Comparison of ENCODE assay signal across 9 mouse cellular contexts in the genomic region with DNA sequence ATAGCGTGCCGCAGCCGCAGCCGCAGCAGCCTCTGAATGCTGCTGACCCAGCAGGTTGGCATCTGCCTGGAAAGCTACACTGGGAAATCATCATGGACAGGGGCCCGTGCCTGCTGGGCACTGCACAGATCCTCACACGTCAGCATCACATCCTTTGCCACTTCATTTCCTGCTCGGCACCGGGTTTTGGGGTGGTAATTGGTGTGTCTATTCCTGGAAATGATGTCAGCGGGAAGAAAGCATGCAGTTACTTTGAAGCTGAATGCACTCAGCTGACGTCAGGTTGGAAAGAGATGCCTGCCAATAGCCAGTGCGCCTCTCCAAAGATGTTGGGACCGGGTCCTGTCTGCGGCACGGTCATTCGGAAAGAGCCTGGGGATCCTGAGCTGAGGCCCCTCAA. TPM values are rescaled to one million over a fixed set of nuclear protein-coding genes. Genes with fewer than 3 reads are reported as not detected.
DNase-seq lines count a peak whose midpoint lies in the region; ATAC-seq and TF ChIP-seq lines count a peak whose summit lies in the region.
"Had no signal": no experiment of that assay in that cellular context is flagged by ENCODE, and none has a peak within 500 bp of the region (broad histone marks: within the 10 kb centered on the region; RNA-seq: fewer than 3 reads in every experiment).

No protein-coding gene starts in this region.

- no peak for ATAC-seq in kidney, embryonic 16.5 days (ENCODE audit: low FRiP score, low TSS enrichment)
- ATAC-seq in kidney, embryonic 15.5 days (replicated peaks; ENCODE audit: low FRiP score): no peak
- peak; percentile 38; the same call in 1 of the 2 replicates for ATAC-seq in heart, embryonic 12.5 days (ENCODE audit: insufficient number of reproducible peaks, low FRiP score)
- ATAC-seq in lung, embryonic 16.5 days (ENCODE audit: low read depth): no peak
- no peak for ATAC-seq in hindbrain, postnatal 0 days
- no peak for ATAC-seq in forebrain, embryonic 12.5 days (ENCODE audit: low FRiP score)
- ATAC-seq in megakaryocyte progenitor cell, adult 5-6 weeks (replicated peaks; ENCODE audit: poor library complexity): no peak

- H3K9ac ChIP-seq in kidney, embryonic 16.5 days (replicated peaks; ENCODE audit: low read length): no peak overlapping the region
- no peak overlapping the region for H3K9ac ChIP-seq in kidney, embryonic 15.5 days
- H3K9ac ChIP-seq in heart, embryonic 12.5 days: no peak overlapping the region
- H3K9ac ChIP-seq in lung, embryonic 16.5 days (ENCODE audit: low read length): no peak overlapping the region
- no peak overlapping the region for H3K9ac ChIP-seq in hindbrain, postnatal 0 days (replicated peaks; ENCODE audit: low read length)
- no peak overlapping the region for H3K9ac ChIP-seq in forebrain, embryonic 12.5 days
- H3K9ac ChIP-seq: embryonic facial prominence, embryonic 12.5 days had no signal

- WGBS in kidney, embryonic 16.5 days: 88% methylated on average over 15 of the region's 15 CpGs
- WGBS in kidney, embryonic 15.5 days: 82% methylated on average over 15 of the region's 15 CpGs
- WGBS in heart, embryonic 12.5 days: 56% methylated on average over 15 of the region's 15 CpGs
- WGBS in lung, embryonic 16.5 days: 75% methylated on average over 15 of the region's 15 CpGs
- 80% methylated on average over 15 of the region's 15 CpGs for WGBS in hindbrain, postnatal 0 days
- 91% methylated on average over 15 of the region's 15 CpGs for WGBS in forebrain, embryonic 12.5 days

- H3K36me3 ChIP-seq in kidney, embryonic 16.5 days (ENCODE audit: insufficient read depth, low read length): no peaks in the 10 kb centered on the region
- H3K36me3 ChIP-seq in kidney, embryonic 15.5 days: no peaks in the 10 kb centered on the region
- no peaks in the 10 kb centered on the region for H3K36me3 ChIP-seq in heart, embryonic 12.5 days
- no peaks in the 10 kb centered on the region for H3K36me3 ChIP-seq in lung, embryonic 16.5 days (ENCODE audit: control insufficient read depth, insufficient read depth, low read length)
- H3K36me3 ChIP-seq in hindbrain, postnatal 0 days (ENCODE audit: insufficient read depth, low read length): no peaks in the 10 kb centered on the region
- no peaks in the 10 kb centered on the region for H3K36me3 ChIP-seq in forebrain, embryonic 12.5 days (replicated peaks)
- H3K36me3 ChIP-seq: embryonic facial prominence, embryonic 12.5 days had no signal

- no peak overlapping the region for H3K4me3 ChIP-seq in kidney, embryonic 16.5 days (ENCODE audit: low read length)
- no peak overlapping the region for H3K4me3 ChIP-seq in kidney, embryonic 15.5 days (replicated peaks)
- peak overlapping the region; percentile 48 for H3K4me3 ChIP-seq in bone marrow macrophage, adult 2 months (ENCODE audit: insufficient read depth, low read length)
- no peak overlapping the region for H3K4me3 ChIP-seq in heart, embryonic 12.5 days
- H3K4me3 ChIP-seq in lung, embryonic 16.5 days (ENCODE audit: low read length): no peak overlapping the region
- H3K4me3 ChIP-seq in hindbrain, postnatal 0 days (ENCODE audit: low read length): no peak overlapping the region
- no peak overlapping the region for H3K4me3 ChIP-seq in forebrain, embryonic 12.5 days (replicated peaks)
- H3K4me3 ChIP-seq: embryonic facial prominence, embryonic 12.5 days had no signal

- no peak for TF ChIP-seq CTCF in bone marrow macrophage, adult 2 months (IDR thresholded peaks at IDR 0.05; ENCODE audit: low read depth, low read length)
- TF ChIP-seq CTCF in hindbrain, postnatal 0 days (IDR thresholded peaks at IDR 0.05; ENCODE audit: low read depth): no peak

- H3K9me3 ChIP-seq in kidney, embryonic 16.5 days (ENCODE audit: low read length): no peaks in the 10 kb centered on the region
- no peaks in the 10 kb centered on the region for H3K9me3 ChIP-seq in kidney, embryonic 15.5 days (replicated peaks)
- H3K9me3 ChIP-seq in heart, embryonic 12.5 days (replicated peaks): no peaks in the 10 kb centered on the region; the same call in 1 of the 2 replicates
- H3K9me3 ChIP-seq in lung, embryonic 16.5 days (ENCODE audit: control insufficient read depth, low read length): no peaks in the 10 kb centered on the region
- no peaks in the 10 kb centered on the region for H3K9me3 ChIP-seq in hindbrain, postnatal 0 days (ENCODE audit: low read length)
- no peaks in the 10 kb centered on the region for H3K9me3 ChIP-seq in forebrain, embryonic 12.5 days
- H3K9me3 ChIP-seq: embryonic facial prominence, embryonic 12.5 days had no signal

- no peak overlapping the region for H3K4me2 ChIP-seq in kidney, embryonic 16.5 days (replicated peaks; ENCODE audit: low read depth, low read length)
- H3K4me2 ChIP-seq in kidney, embryonic 15.5 days: no peak overlapping the region
- H3K4me2 ChIP-seq in heart, embryonic 12.5 days: peak overlapping the region; percentile 37
- no peak overlapping the region for H3K4me2 ChIP-seq in lung, embryonic 16.5 days (ENCODE audit: low read depth, low read length)
- H3K4me2 ChIP-seq in hindbrain, postnatal 0 days (ENCODE audit: low read depth, low read length): no peak overlapping the region
- no peak overlapping the region for H3K4me2 ChIP-seq in forebrain, embryonic 12.5 days
- H3K4me2 ChIP-seq: embryonic facial prominence, embryonic 12.5 days had no signal

- TF ChIP-seq POLR2A in bone marrow macrophage, adult 2 months (IDR thresholded peaks at IDR 0.05; ENCODE audit: borderline replicate concordance, low read depth, low read length): 0 out of 2 replicates have a peak, but pooled peaks have one; percentile 76

- peaks cover 13% of the 10 kb centered on the region for H3K4me1 ChIP-seq in kidney, embryonic 16.5 days (ENCODE audit: insufficient read depth, low read length)
- peaks cover 14% of the 10 kb centered on the region for H3K4me1 ChIP-seq in kidney, embryonic 15.5 days
- H3K4me1 ChIP-seq in bone marrow macrophage, adult 2 months (ENCODE audit: control insufficient read depth, insufficient read depth, low read length): peaks cover 39% of the 10 kb centered on the region
- peaks cover 18% of the 10 kb centered on the region for H3K4me1 ChIP-seq in heart, embryonic 12.5 days (replicated peaks)
- H3K4me1 ChIP-seq in lung, embryonic 16.5 days (replicated peaks; ENCODE audit: control insufficient read depth, insufficient read depth, low read length): peaks cover 14% of the 10 kb centered on the region
- 0 out of 2 replicates have a peak, but pooled peaks cover 3% of the 10 kb centered on the region for H3K4me1 ChIP-seq in hindbrain, postnatal 0 days (ENCODE audit: insufficient read depth, low read length)
- H3K4me1 ChIP-seq in forebrain, embryonic 12.5 days: no peaks in the 10 kb centered on the region; the same call in 1 of the 2 replicates

- DNase-seq in hindbrain, postnatal 0 days (ENCODE audit: low spot score): no peak

- H3K27ac ChIP-seq in kidney, embryonic 16.5 days (ENCODE audit: low read length): 0 out of 2 replicates have a peak overlapping the region, but pooled peaks have one; percentile 23
- no peak overlapping the region for H3K27ac ChIP-seq in kidney, embryonic 15.5 days
- H3K27ac ChIP-seq in bone marrow macrophage, adult 2 months (ENCODE audit: insufficient read depth, low read depth, low read length): peak overlapping the region; percentile 100
- 0 out of 2 replicates have a peak overlapping the region, but pooled peaks have one; percentile 11 for H3K27ac ChIP-seq in heart, embryonic 12.5 days (ENCODE audit: poor library complexity, severe bottlenecking)
- H3K27ac ChIP-seq in lung, embryonic 16.5 days (ENCODE audit: low read length): 0 out of 2 replicates have a peak overlapping the region, but pooled peaks have one; percentile 50
- no peak overlapping the region for H3K27ac ChIP-seq in hindbrain, postnatal 0 days
- H3K27ac ChIP-seq in forebrain, embryonic 12.5 days: no peak overlapping the region
- H3K27ac ChIP-seq: embryonic facial prominence, embryonic 12.5 days had no signal

- H3K27me3 ChIP-seq in kidney, embryonic 16.5 days (ENCODE audit: insufficient read depth, low read length): no peaks in the 10 kb centered on the region
- H3K27me3 ChIP-seq in kidney, embryonic 15.5 days: no peaks in the 10 kb centered on the region
- no peaks in the 10 kb centered on the region for H3K27me3 ChIP-seq in heart, embryonic 12.5 days (replicated peaks)
- H3K27me3 ChIP-seq in lung, embryonic 16.5 days (ENCODE audit: control insufficient read depth, insufficient read depth, low read depth, low read length): no peaks in the 10 kb centered on the region
- H3K27me3 ChIP-seq in hindbrain, postnatal 0 days (ENCODE audit: insufficient read depth, low read length): no peaks in the 10 kb centered on the region
- H3K27me3 ChIP-seq in forebrain, embryonic 12.5 days: 0 out of 2 replicates have a peak, but pooled peaks cover 3% of the 10 kb centered on the region
- H3K27me3 ChIP-seq: embryonic facial prominence, embryonic 12.5 days had no signal

RNA-seq across cellular contexts. Expression of a gene that starts 2.9 kb away (rescaled TPM):
- polyA plus RNA-seq in kidney, embryonic 16.5 days (2015; fragmentation: Nextera tagmentation; extraction: Ambion mirVana): 0.15 TPM in 1 of 2 replicates, not detected in the other
- 0.19 TPM in 1 of 2 replicates, not detected in the other for polyA plus RNA-seq in kidney, embryonic 15.5 days (2015; fragmentation: Nextera tagmentation; extraction: Ambion mirVana)
- polyA plus RNA-seq in bone marrow macrophage, adult 2 months (2012; ENCODE audit: insufficient read depth, insufficient read length, missing spikeins): 1.8 and 2.5 TPM in 2 replicates
- polyA plus RNA-seq in heart, embryonic 12.5 days (2016; fragmentation: Nextera tagmentation; extraction: Ambion mirVana): 0.33 and 0.42 TPM in 2 replicates
- 0.04 TPM in 1 of 2 replicates, not detected in the other for polyA plus RNA-seq in lung, embryonic 16.5 days (2015; fragmentation: Nextera tagmentation; extraction: Ambion mirVana)
- 0.04 and 0.16 TPM in 2 replicates for total RNA-seq in hindbrain, postnatal 0 days (2014; rRNA removed)
- 0.23 TPM in 1 of 2 replicates, not detected in the other for polyA plus RNA-seq in hindbrain, postnatal 0 days (2015; fragmentation: Nextera tagmentation; extraction: Ambion mirVana)
- polyA plus RNA-seq in forebrain, embryonic 12.5 days (2016; fragmentation: Nextera tagmentation; extraction: Ambion mirVana): not detected in 2 replicates
- 0.51 and 0.52 TPM in 2 replicates for total RNA-seq in megakaryocyte progenitor cell, adult 5-6 weeks (2015)
- 1.5 and 3.5 TPM in 2 replicates for total RNA-seq in megakaryocyte progenitor cell, adult 5-6 weeks (2017)
- polyA plus RNA-seq: embryonic facial prominence, embryonic 12.5 days had no signal

RNA-seq across cellular contexts. Expression of a gene that starts 14.5 kb away (rescaled TPM):
- 269 and 277 TPM in 2 replicates for polyA plus RNA-seq in kidney, embryonic 16.5 days (2015; fragmentation: Nextera tagmentation; extraction: Ambion mirVana)
- polyA plus RNA-seq in kidney, embryonic 15.5 days (2015; fragmentation: Nextera tagmentation; extraction: Ambion mirVana): 257 and 264 TPM in 2 replicates
- 308 and 336 TPM in 2 replicates for polyA plus RNA-seq in bone marrow macrophage, adult 2 months (2012; ENCODE audit: insufficient read depth, insufficient read length, missing spikeins)
- polyA plus RNA-seq in heart, embryonic 12.5 days (2016; fragmentation: Nextera tagmentation; extraction: Ambion mirVana): 222 and 230 TPM in 2 replicates
- 214 and 259 TPM in 2 replicates for polyA plus RNA-seq in lung, embryonic 16.5 days (2015; fragmentation: Nextera tagmentation; extraction: Ambion mirVana)
- 205 and 207 TPM in 2 replicates for total RNA-seq in hindbrain, postnatal 0 days (2014; rRNA removed)
- polyA plus RNA-seq in hindbrain, postnatal 0 days (2015; fragmentation: Nextera tagmentation; extraction: Ambion mirVana): 177 and 184 TPM in 2 replicates
- 324 and 337 TPM in 2 replicates for polyA plus RNA-seq in forebrain, embryonic 12.5 days (2016; fragmentation: Nextera tagmentation; extraction: Ambion mirVana)
- 431 and 436 TPM in 2 replicates for total RNA-seq in megakaryocyte progenitor cell, adult 5-6 weeks (2015)
- 207 and 219 TPM in 2 replicates for total RNA-seq in megakaryocyte progenitor cell, adult 5-6 weeks (2017)

RNA-seq across cellular contexts. Expression of a gene that starts 42.8 kb away (rescaled TPM):
- polyA plus RNA-seq in kidney, embryonic 16.5 days (2015; fragmentation: Nextera tagmentation; extraction: Ambion mirVana): 1.7 and 2.3 TPM in 2 replicates
- 0.78 and 2.3 TPM in 2 replicates for polyA plus RNA-seq in kidney, embryonic 15.5 days (2015; fragmentation: Nextera tagmentation; extraction: Ambion mirVana)
- polyA plus RNA-seq in bone marrow macrophage, adult 2 months (2012; ENCODE audit: insufficient read depth, insufficient read length, missing spikeins): 3.6 TPM in 1 of 2 replicates, not detected in the other
- polyA plus RNA-seq in heart, embryonic 12.5 days (2016; fragmentation: Nextera tagmentation; extraction: Ambion mirVana): 7,161 and 7,647 TPM in 2 replicates
- 12.4 and 12.7 TPM in 2 replicates for polyA plus RNA-seq in lung, embryonic 16.5 days (2015; fragmentation: Nextera tagmentation; extraction: Ambion mirVana)
- total RNA-seq in hindbrain, postnatal 0 days (2014; rRNA removed): not detected in 2 replicates
- polyA plus RNA-seq in hindbrain, postnatal 0 days (2015; fragmentation: Nextera tagmentation; extraction: Ambion mirVana): 2.4 and 3.0 TPM in 2 replicates
- polyA plus RNA-seq in forebrain, embryonic 12.5 days (2016; fragmentation: Nextera tagmentation; extraction: Ambion mirVana): 1.5 and 2.5 TPM in 2 replicates
- not detected in 2 replicates for total RNA-seq in megakaryocyte progenitor cell, adult 5-6 weeks (2015)
- not detected in 2 replicates for total RNA-seq in megakaryocyte progenitor cell, adult 5-6 weeks (2017)

Comparison
In these comparisons a context has a peak if more than half of its experiments do, and no peak if none do; other contexts are left out.
1. H3K27ac ChIP-seq: peak in kidney, embryonic 16.5 days (single experiment), bone marrow macrophage, adult 2 months (single experiment), heart, embryonic 12.5 days (single experiment) and lung, embryonic 16.5 days (single experiment); none in kidney, embryonic 15.5 days (single experiment), hindbrain, postnatal 0 days (single experiment) and forebrain, embryonic 12.5 days (single experiment).
2. RNA of a gene that starts 42.8 kb away (polyA plus RNA-seq): 7,161 to 7,647 TPM in heart, embryonic 12.5 days; 12.4 to 12.7 TPM in lung, embryonic 16.5 days, 2.4 to 3.0 TPM in hindbrain, postnatal 0 days, 1.7 to 2.3 TPM in kidney, embryonic 16.5 days, 1.5 to 2.5 TPM in forebrain, embryonic 12.5 days, 0.78 to 2.3 TPM in kidney, embryonic 15.5 days and 3.6 TPM in bone marrow macrophage, adult 2 months; every median in the first group is over 100 times any median in the second.